In the genomic region with DNA sequence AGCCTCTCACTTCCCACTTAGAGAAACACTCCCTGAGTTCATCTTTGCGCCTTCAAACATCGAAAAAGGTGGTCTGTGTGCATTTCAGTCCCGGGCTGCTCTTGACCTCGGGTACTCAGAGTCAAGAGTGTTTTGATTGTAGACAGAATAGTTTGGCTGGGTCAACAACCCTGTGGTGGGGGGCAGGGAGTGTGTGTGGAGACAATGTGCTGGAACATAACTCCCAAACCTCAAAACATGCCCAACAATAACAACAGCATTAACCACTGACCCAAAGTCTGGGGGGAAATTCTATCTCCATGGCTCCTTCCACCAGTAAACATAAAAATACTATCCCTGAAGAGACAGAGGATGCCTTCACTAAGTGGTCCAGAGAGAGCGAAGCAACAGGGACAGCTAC, we compare ENCODE assay signal across 25 mouse cellular contexts. TPM values are rescaled to one million over a fixed set of nuclear protein-coding genes. Genes with fewer than 3 reads are reported as not detected.
DNase-seq lines count a peak whose midpoint lies in the region; ATAC-seq and TF ChIP-seq lines count a peak whose summit lies in the region.
"Had no signal": no experiment of that assay in that cellular context is flagged by ENCODE, and none has a peak within 500 bp of the region (broad histone marks: within the 10 kb centered on the region; RNA-seq: fewer than 3 reads in every experiment).

No protein-coding gene starts in this region.

- no peak overlapping the region for H3K9ac ChIP-seq in kidney, embryonic 14.5 days (ENCODE audit: low read depth, low read length)
- H3K9ac ChIP-seq in kidney, embryonic 16.5 days (replicated peaks; ENCODE audit: low read length) = no peak overlapping the region
- H3K9ac ChIP-seq: embryonic facial prominence, embryonic 13.5 days; embryonic facial prominence, embryonic 15.5 days; forebrain, embryonic 12.5 days had no signal

- no peak for TF ChIP-seq POLR2A in kidney, adult 2 months (IDR thresholded peaks at IDR 0.05; ENCODE audit: low read depth, low read length)

- TF ChIP-seq CTCF in kidney, adult 2 months (conservative IDR thresholded peaks at IDR 0.05; ENCODE audit: insufficient read depth, insufficient read length, low read depth, low read length) = no peak

- H3K4me1 ChIP-seq in kidney, embryonic 14.5 days (ENCODE audit: control insufficient read depth, insufficient read depth, low read length) = 0 out of 2 replicates have a peak, but pooled peaks cover 3% of the 10 kb centered on the region
- no peaks in the 10 kb centered on the region for H3K4me1 ChIP-seq in kidney, embryonic 16.5 days (ENCODE audit: insufficient read depth, low read length)
- no peaks in the 10 kb centered on the region for H3K4me1 ChIP-seq in kidney, adult 2 months (ENCODE audit: control insufficient read depth, insufficient read depth, low read length)
- H3K4me1 ChIP-seq: embryonic facial prominence, embryonic 13.5 days; embryonic facial prominence, embryonic 15.5 days; forebrain, embryonic 10.5 days; forebrain, embryonic 12.5 days had no signal

- no peak for DNase-seq in kidney, postnatal 25 days
- DNase-seq in kidney, adult 2 months = no peak
- peak; percentile 3 to 15 for DNase-seq in kidney, postnatal 4 days
- DNase-seq in kidney, adult 18-20 months = no peak
- DNase-seq: adrenal gland, adult 2 months; adrenal gland, postnatal 10 days; adrenal gland, postnatal 25 days; B cell, adult 2 months; cerebellum, adult 11 months; cerebellum, adult 18-20 months; cerebellum, adult 8-10 months; cerebellum, adult 9-11 months; cerebellum, postnatal 14 days; cerebellum, postnatal 36 days; embryo, embryonic 11 days had no signal

- H3K4me3 ChIP-seq in kidney, embryonic 14.5 days (ENCODE audit: low read length) = no peak overlapping the region
- H3K4me3 ChIP-seq in kidney, embryonic 16.5 days (ENCODE audit: low read length) = no peak overlapping the region
- no peak overlapping the region for H3K4me3 ChIP-seq in kidney, adult 2 months (ENCODE audit: insufficient read depth, low read depth, low read length)
- H3K4me3 ChIP-seq: embryonic facial prominence, embryonic 13.5 days; embryonic facial prominence, embryonic 15.5 days; erythroblast, embryonic 14.5 days; forebrain, embryonic 10.5 days; forebrain, embryonic 12.5 days had no signal

- no peak overlapping the region for H3K27ac ChIP-seq in kidney, embryonic 14.5 days (ENCODE audit: low read depth, low read length)
- H3K27ac ChIP-seq in kidney, embryonic 16.5 days (ENCODE audit: low read length) = no peak overlapping the region
- H3K27ac ChIP-seq in kidney, adult 2 months (ENCODE audit: insufficient read depth, low read depth, low read length) = no peak overlapping the region
- H3K27ac ChIP-seq: embryonic facial prominence, embryonic 13.5 days; embryonic facial prominence, embryonic 15.5 days; forebrain, embryonic 10.5 days; forebrain, embryonic 12.5 days had no signal

- no peaks in the 10 kb centered on the region for H3K27me3 ChIP-seq in kidney, embryonic 14.5 days (ENCODE audit: control insufficient read depth, insufficient read depth, low read length)
- H3K27me3 ChIP-seq in kidney, embryonic 16.5 days (ENCODE audit: insufficient read depth, low read length) = no peaks in the 10 kb centered on the region
- no peaks in the 10 kb centered on the region for H3K27me3 ChIP-seq in kidney, adult 2 months (replicated peaks; ENCODE audit: control insufficient read depth, insufficient read depth, low read length)
- H3K27me3 ChIP-seq: embryonic facial prominence, embryonic 13.5 days; embryonic facial prominence, embryonic 15.5 days; forebrain, embryonic 12.5 days had no signal

- no peaks in the 10 kb centered on the region for H3K36me3 ChIP-seq in kidney, embryonic 14.5 days (ENCODE audit: control insufficient read depth, insufficient read depth, low read length)
- no peaks in the 10 kb centered on the region for H3K36me3 ChIP-seq in kidney, embryonic 16.5 days (ENCODE audit: insufficient read depth, low read length)
- H3K36me3 ChIP-seq in kidney, adult 2 months (ENCODE audit: control insufficient read depth, insufficient read depth, low read length) = no peaks in the 10 kb centered on the region
- H3K36me3 ChIP-seq: embryonic facial prominence, embryonic 13.5 days; embryonic facial prominence, embryonic 15.5 days; forebrain, embryonic 10.5 days; forebrain, embryonic 12.5 days had no signal

- H3K4me2 ChIP-seq in kidney, embryonic 14.5 days (replicated peaks; ENCODE audit: low read depth, low read length) = no peak overlapping the region
- H3K4me2 ChIP-seq in kidney, embryonic 16.5 days (replicated peaks; ENCODE audit: low read depth, low read length) = no peak overlapping the region
- H3K4me2 ChIP-seq: embryonic facial prominence, embryonic 13.5 days; embryonic facial prominence, embryonic 15.5 days; forebrain, embryonic 12.5 days had no signal

- 19% methylated on average over 5 of the region's 5 CpGs for WGBS in kidney, embryonic 14.5 days
- 33% methylated on average over 5 of the region's 5 CpGs for WGBS in kidney, embryonic 16.5 days
- WGBS in kidney, adult 2 months = 36% methylated on average over 5 of the region's 5 CpGs

- ATAC-seq in kidney, embryonic 14.5 days (ENCODE audit: low FRiP score, low TSS enrichment) = peak; percentile 73; the same call in 1 of the 2 replicates
- peak; percentile 76 for ATAC-seq in kidney, embryonic 16.5 days (ENCODE audit: low FRiP score, low TSS enrichment)
- ATAC-seq: CD4-positive, CD25-positive, alpha-beta regulatory T cell, adult 4 months; forebrain, embryonic 14.5 days; forebrain, embryonic 16.5 days had no signal

- H3K9me3 ChIP-seq in kidney, embryonic 14.5 days (ENCODE audit: control insufficient read depth, low read length) = no peaks in the 10 kb centered on the region
- no peaks in the 10 kb centered on the region for H3K9me3 ChIP-seq in kidney, embryonic 16.5 days (ENCODE audit: low read length)
- H3K9me3 ChIP-seq: embryonic facial prominence, embryonic 13.5 days; embryonic facial prominence, embryonic 15.5 days; forebrain, embryonic 10.5 days; forebrain, embryonic 12.5 days had no signal

RNA-seq across cellular contexts. Expression of a gene that starts 51.4 kb away (rescaled TPM):
- 5.7 and 7.3 TPM in 2 replicates for polyA plus RNA-seq in kidney, embryonic 14.5 days (2014; fragmentation: Nextera tagmentation; extraction: Ambion mirVana)
- polyA plus RNA-seq in kidney, embryonic 16.5 days (2015; fragmentation: Nextera tagmentation; extraction: Ambion mirVana) = 3.5 TPM in 2 replicates
- 0.67 and 0.90 TPM in 2 replicates for polyA plus RNA-seq in kidney, adult 2 months (2012; rRNA removed)
- polyA plus RNA-seq: erythroblast, embryonic 14.5 days had no signal

Comparison
In these comparisons a context has a peak if more than half of its experiments do, and no peak if none do; other contexts are left out.
1. DNase-seq: peak in kidney, postnatal 4 days (2 of 2); none in kidney, postnatal 25 days (0 of 2), kidney, adult 2 months (single experiment) and kidney, adult 18-20 months (single experiment).